Mouse (Mus musculus) ES-E14 (cell line): ENCODE results near the gene Klhl26. TPM values are rescaled to one million over a fixed set of nuclear protein-coding genes. Genes with fewer than 3 reads are reported as not detected.

Source experiments
- DNase-seq: peaks from one replicate; pipeline ENCODE4 v3.0.0-alpha.2; 2013; ENCODE audit warnings: low read depth, low spot score
- H3K27ac ChIP-seq: 2 replicates; pipeline ENCODE4 v1.5.1; 2012; ENCODE audit warnings: low read depth, mild to moderate bottlenecking, low read length, moderate library complexity, mixed read lengths; ENCODE audit not compliant: poor library complexity, insufficient read depth, severe bottlenecking
- H3K36me3 ChIP-seq: 2 replicates; pipeline ENCODE4 v1.6.1; 2012; ENCODE audit warnings: mild to moderate bottlenecking, low read length, moderate library complexity, mixed read lengths; ENCODE audit not compliant: control insufficient read depth, poor library complexity, insufficient read depth, severe bottlenecking
- H3K4me1 ChIP-seq, 2 experiments: fragments of 150-350 bp in 1 of 2; sonication (generic) in 1 of 2; 2 replicates each; pipeline ENCODE4 v1.6.1; 2012; ENCODE audit warnings: low read length in 2 of 2, mild to moderate bottlenecking in 1 of 2, mixed read lengths in 1 of 2; ENCODE audit not compliant: control insufficient read depth in 2 of 2, insufficient read depth in 2 of 2, poor library complexity in 1 of 2
- H3K4me3 ChIP-seq, 2 experiments: fragments of 150-350 bp in 1 of 2; sonication (generic) in 1 of 2; 2 replicates each; pipeline ENCODE4 v1.5.1; 2012; ENCODE audit warnings: low read length in 2 of 2, low read depth in 1 of 2, mild to moderate bottlenecking in 1 of 2, mixed read lengths in 1 of 2; ENCODE audit not compliant: insufficient read depth in 1 of 2, poor library complexity in 1 of 2, severe bottlenecking in 1 of 2
- H3K9ac ChIP-seq: 2 replicates; pipeline ENCODE4 v1.6.1; 2012; ENCODE audit warnings: low read depth, mild to moderate bottlenecking, low read length, mixed read lengths; ENCODE audit not compliant: poor library complexity, insufficient read depth, severe bottlenecking
- H3K9me3 ChIP-seq: fragments of 150-350 bp; sonication (generic); 2 replicates; pipeline ENCODE4 v1.6.1; 2012; ENCODE audit warnings: low read depth, mild to moderate bottlenecking, low read length; ENCODE audit not compliant: control insufficient read depth, insufficient read depth
- CHD2 ChIP-seq: IDR thresholded peaks from 2 replicates; pipeline ENCODE4 v1.6.1; 2014; ENCODE audit warnings: mild to moderate bottlenecking, low read depth, low read length, inconsistent platforms
- HCFC1 ChIP-seq: IDR thresholded peaks from 2 replicates; pipeline ENCODE4 v1.6.1; 2012; ENCODE audit warnings: low read length, inconsistent platforms, borderline replicate concordance; ENCODE audit not compliant: insufficient read depth
- MAFK ChIP-seq: IDR thresholded peaks from 2 replicates; pipeline ENCODE4 v1.6.1; 2014; ENCODE audit warnings: mild to moderate bottlenecking, low read depth, low read length, inconsistent platforms; ENCODE audit not compliant: insufficient read depth
- ZC3H11A ChIP-seq: IDR thresholded peaks from 2 replicates; pipeline ENCODE4 v1.6.1; 2012; ENCODE audit warnings: low read depth, mild to moderate bottlenecking, inconsistent platforms, low read length, borderline replicate concordance
- ZNF384 ChIP-seq: IDR thresholded peaks from 2 replicates; pipeline ENCODE4 v1.6.1; 2012; ENCODE audit warnings: low read depth, low read length, inconsistent platforms
- in situ Hi-C, 2 experiments: fragments of 600-800 bp; cut with MboI; formaldehyde crosslinking; loops; one replicate each; pipeline ENCODE4 v1.15.1; 2025; ENCODE audit warnings: low sequenced_read_pairs in 2 of 2, inconsistent platforms in 1 of 2; ENCODE audit not compliant: unreplicated experiment in 2 of 2
- total RNA-seq: library from RNA; depleted of rRNA; stranded (reverse); fragments of 300-350 nt; gene quantifications from 2 replicates; pipeline ENCODE4 v1.2.3, GENCODE M21; 2012

The Klhl26 gene
- total RNA-seq, 1 experiment, result 22.8 TPM

DNA sequence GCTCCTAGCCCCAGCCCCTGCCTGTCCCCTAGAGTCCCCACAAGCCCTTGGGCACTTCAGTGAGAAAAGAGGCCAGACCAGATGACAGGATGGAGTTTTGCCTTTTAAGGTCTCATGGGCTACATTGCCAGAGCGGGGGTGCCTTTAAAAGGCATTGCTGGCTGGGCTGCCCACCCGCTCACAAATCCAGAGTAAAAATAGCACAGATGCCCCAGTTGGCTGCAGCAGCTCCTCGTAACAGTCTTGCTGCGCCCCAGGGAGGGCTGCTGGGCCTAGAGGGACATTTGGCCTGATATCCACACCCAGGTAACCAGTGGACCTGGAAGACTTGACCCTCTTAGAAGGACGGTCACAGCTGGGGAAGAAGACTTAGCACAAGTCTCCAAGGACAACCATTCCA lies 22.9 kb downstream of the Klhl26 start:
- Histone ChIP-seq H3K9me3 (no peaks in the 10 kb centered on the region), H3K4me3 (no peak overlapping the region), H3K4me1 (peaks cover 0 to 15% of the 10 kb centered on the region in 2 experiments; a peak in 1 of 4 replicates), H3K9ac (no peak overlapping the region), H3K36me3 (peaks cover 10% of the 10 kb centered on the region; the same call in 1 of the 2 replicates), H3K27ac (no peak overlapping the region)
- DNase-seq, result no peak
- in situ Hi-C loops, result no loop called here
- TF ChIP-seq MAFK, result no peak
- no peak for TF ChIP-seq ZC3H11A
- TF ChIP-seq ZNF384, result no peak
- no peak for TF ChIP-seq HCFC1
- no peak for TF ChIP-seq CHD2

GRCm38 (mm10) chr8:70452196-70452966 lies 24.4 kb downstream of the Klhl26 start:
- TF ChIP-seq HCFC1, result no peak
- no peak for TF ChIP-seq ZC3H11A
- no peak for TF ChIP-seq MAFK
- no peak for TF ChIP-seq CHD2
- TF ChIP-seq ZNF384, result no peak
- Histone ChIP-seq H3K9ac (no peak overlapping the region), H3K4me1 (peaks cover 0 to 15% of the 10 kb centered on the region in 2 experiments; a peak in 1 of 4 replicates), H3K36me3 (peaks cover 10% of the 10 kb centered on the region; the same call in 1 of the 2 replicates), H3K9me3 (no peaks in the 10 kb centered on the region), H3K27ac (no peak overlapping the region), H3K4me3 (peak overlapping the region in 1 of 2 experiments; percentile 40; a peak in 1 of 4 replicates)
- no peak for DNase-seq
- in situ Hi-C loops, result no loop called here

DNA sequence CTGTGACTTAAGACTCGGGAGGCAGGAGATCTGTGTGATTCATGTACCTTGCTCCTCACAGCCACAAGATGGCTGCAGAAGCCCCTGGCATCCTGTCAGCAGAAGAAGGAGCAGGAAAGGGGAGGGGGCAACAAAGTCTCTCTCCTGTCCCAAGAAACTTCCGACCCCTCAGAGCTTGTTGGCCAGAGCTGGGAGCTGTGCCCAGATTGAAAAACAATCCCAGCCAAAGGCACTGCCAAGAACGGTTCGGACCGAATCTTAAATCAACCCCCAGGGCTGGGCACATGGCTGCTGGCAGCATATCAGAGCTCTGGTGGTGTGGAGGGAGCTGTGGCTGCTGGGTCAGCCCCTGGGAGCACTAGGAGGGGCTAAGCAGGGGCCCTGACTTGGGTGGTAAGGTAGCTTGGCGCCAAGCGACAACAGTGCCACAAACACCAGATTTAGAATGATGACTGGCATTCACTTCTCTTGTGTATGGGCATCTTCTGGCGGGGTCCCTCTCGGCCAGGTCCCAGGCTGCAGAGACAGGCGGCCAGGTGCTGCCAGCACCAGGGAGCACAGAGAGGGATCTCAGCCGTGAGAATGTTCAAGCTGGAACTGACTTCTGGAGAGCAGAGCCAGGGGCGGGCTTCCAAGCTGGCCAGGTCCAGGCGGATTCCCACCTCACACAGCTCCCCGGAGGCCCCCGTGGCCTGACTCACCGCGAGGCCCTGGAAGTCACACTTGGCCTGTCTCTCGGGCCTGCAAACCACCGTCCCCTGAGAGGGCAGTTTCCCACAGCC lies 28.9 kb downstream of the Klhl26 start:
- peaks cover 0 to 15% of the 10 kb centered on the region in 2 experiments; a peak in 1 of 4 replicates for H3K4me1 ChIP-seq
- TF ChIP-seq MAFK (no peak), CHD2 (no peak), ZNF384 (no peak), HCFC1 (no peak), ZC3H11A (no peak)
- H3K4me3 ChIP-seq, result no peak overlapping the region
- in situ Hi-C loops, result no loop called here
- H3K27ac ChIP-seq, result no peak overlapping the region
- no peak for DNase-seq
- no peak overlapping the region for H3K9ac ChIP-seq
- H3K36me3 ChIP-seq, result peaks cover 10% of the 10 kb centered on the region; the same call in 1 of the 2 replicates
- H3K9me3 ChIP-seq, result no peaks in the 10 kb centered on the region

DNA sequence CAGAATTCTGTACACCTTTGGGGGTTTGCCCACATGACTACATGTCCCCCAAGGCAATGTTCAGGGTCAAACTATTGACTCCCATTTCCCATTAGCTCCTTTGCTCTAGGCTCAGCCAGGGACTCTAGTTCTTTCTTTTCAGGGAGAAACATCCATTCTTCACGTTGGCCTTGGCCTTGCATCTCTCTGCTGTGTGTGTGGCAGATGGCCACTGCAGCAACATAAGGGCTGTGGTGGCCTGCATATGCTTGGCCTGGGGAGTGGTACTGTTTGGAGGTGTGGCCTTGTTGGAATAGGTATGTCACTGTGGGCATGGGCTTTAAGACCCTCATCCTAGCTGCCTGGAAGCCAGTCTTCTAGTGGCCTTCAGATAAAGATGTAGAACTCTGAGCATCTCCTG lies 30.8 kb downstream of the Klhl26 start:
- TF ChIP-seq CHD2 (no peak), MAFK (no peak), ZNF384 (no peak), ZC3H11A (no peak), HCFC1 (no peak)
- Histone ChIP-seq H3K27ac (no peak overlapping the region), H3K4me3 (no peak overlapping the region), H3K9me3 (no peaks in the 10 kb centered on the region), H3K36me3 (peaks cover 2% of the 10 kb centered on the region; the same call in 1 of the 2 replicates), H3K4me1 (no peaks in the 10 kb centered on the region), H3K9ac (no peak overlapping the region)
- in situ Hi-C loops, result no loop called here
- DNase-seq, result no peak
